Mouse (Mus musculus) ovary, adult 10 weeks (tissue): ENCODE measurements around the gene Piezo1. TPM values are rescaled to one million over a fixed set of nuclear protein-coding genes. Genes with fewer than 3 reads are reported as not detected.

Experiments
- polyA plus RNA-seq: library from polyadenylated mRNA; stranded (reverse); fragments of 350-450 nt; fragmentation: Illumina TruSeq; extraction: RNeasy Lipid Tissue Mini Kit (QIAGEN cat#74804); gene quantifications from one replicate; pipeline ENCODE4 v1.2.3, GENCODE M21; 2014

Gene Piezo1
- polyA plus RNA-seq: 2.5 TPM

GRCm38 (mm10) chr8:122551265-122552051, at the start of gene Piezo1:
Piezo1 (minus strand) TSS chr8:122551329.

GRCm38 (mm10) chr8:122576648-122577022, 25.5 kb upstream of the Piezo1 start, which contains the start of gene Aprt:
Aprt (minus strand) TSS chr8:122576909.

GRCm38 (mm10) chr8:122567361-122568108, 16.4 kb upstream of the Piezo1 start, which contains the start of gene Cdt1:
Cdt1 (plus strand) TSS chr8:122568015.

GRCm38 (mm10) chr8:122475580-122476320, 75.4 kb downstream of the Piezo1 start, which contains the start of the genes Rnf166 and Ctu2:
Rnf166 (minus strand) TSS chr8:122476064.
Ctu2 (plus strand) TSS chr8:122476143.

GRCm38 (mm10) chr8:122460524-122461472, 90.3 kb downstream of the Piezo1 start, which contains the start of gene Snai3:
Snai3 (minus strand) TSS chr8:122460733.

GRCm38 (mm10) chr8:122443262-122444006, 107.7 kb downstream of the Piezo1 start, which contains the start of gene Mvd:
Mvd (minus strand) TSS chr8:122443422.

GRCm38 (mm10) chr8:122432443-122433268, 118.5 kb downstream of the Piezo1 start, which contains the start of gene Cyba:
Cyba (minus strand) TSS chr8:122432930.

Other genes starting within 250 kb of the Piezo1 start
- not detected for gene Trhr2, start 190.6 kb downstream of the Piezo1 start, polyA plus RNA-seq
- 14.5 TPM for gene Zc3h18, start 174.7 kb downstream of the Piezo1 start, polyA plus RNA-seq
- gene Il17c, start 129.3 kb downstream of the Piezo1 start, polyA plus RNA-seq: not detected
- gene Cyba, start 118.4 kb downstream of the Piezo1 start, polyA plus RNA-seq: not detected
- gene Mvd, start 107.9 kb downstream of the Piezo1 start, polyA plus RNA-seq: not detected
- not detected for gene Snai3, start 90.6 kb downstream of the Piezo1 start, polyA plus RNA-seq
- gene Rnf166, start 75.3 kb downstream of the Piezo1 start, polyA plus RNA-seq: 22.0 TPM
- not detected for gene Ctu2, start 75.2 kb downstream of the Piezo1 start, polyA plus RNA-seq
- gene Cdt1, start 16.7 kb upstream of the Piezo1 start, polyA plus RNA-seq: 1.8 TPM
- not detected for gene Aprt, start 25.6 kb upstream of the Piezo1 start, polyA plus RNA-seq
- gene Galns, start 60.1 kb upstream of the Piezo1 start, polyA plus RNA-seq: 1.1 TPM
- gene Trappc2l, start 60.3 kb upstream of the Piezo1 start, polyA plus RNA-seq: 2.9 TPM
- gene Pabpn1l, start 71.4 kb upstream of the Piezo1 start, polyA plus RNA-seq: not detected
- 5.8 TPM for gene Cbfa2t3, start 147.8 kb upstream of the Piezo1 start, polyA plus RNA-seq
- gene Acsf3, start 224.2 kb upstream of the Piezo1 start, polyA plus RNA-seq: 0.34 TPM